Comparison of ENCODE assay signal across 21 mouse cellular contexts in genomic region chr19:45725677-45726277, GRCm38 (mm10). TPM values are rescaled to one million over a fixed set of nuclear protein-coding genes. Genes with fewer than 3 reads are reported as not detected.
DNase-seq lines count a peak whose midpoint lies in the region; ATAC-seq lines count a peak whose summit lies in the region.
"Had no signal": no experiment of that assay in that cellular context is flagged by ENCODE, and none has a peak within 500 bp of the region (broad histone marks: within the 10 kb centered on the region; RNA-seq: fewer than 3 reads in every experiment).

No protein-coding gene starts in this region.

- H3K9me3 ChIP-seq in kidney, embryonic 16.5 days (ENCODE audit: low read length) = no peaks in the 10 kb centered on the region
- no peaks in the 10 kb centered on the region for H3K9me3 ChIP-seq in embryonic facial prominence, embryonic 11.5 days (replicated peaks; ENCODE audit: control insufficient read depth, low read length)
- no peaks in the 10 kb centered on the region for H3K9me3 ChIP-seq in limb, embryonic 12.5 days
- H3K9me3 ChIP-seq: liver, embryonic 12.5 days; megakaryocyte, embryonic 14.5 days had no signal

- no peak overlapping the region for H3K4me2 ChIP-seq in kidney, embryonic 16.5 days (replicated peaks; ENCODE audit: low read depth, low read length)
- H3K4me2 ChIP-seq in embryonic facial prominence, embryonic 11.5 days (ENCODE audit: low read depth, low read length) = no peak overlapping the region
- peak overlapping the region; percentile 30 for H3K4me2 ChIP-seq in limb, embryonic 12.5 days
- H3K4me2 ChIP-seq: liver, embryonic 12.5 days had no signal

- WGBS in kidney, embryonic 16.5 days = 9% methylated on average over 14 of the region's 14 CpGs
- 18% methylated on average over 14 of the region's 14 CpGs for WGBS in embryonic facial prominence, embryonic 11.5 days
- 2% methylated on average over 14 of the region's 14 CpGs for WGBS in limb, embryonic 12.5 days

- peaks cover 9% of the 10 kb centered on the region; the same call in 1 of the 2 replicates for H3K27me3 ChIP-seq in kidney, embryonic 16.5 days (ENCODE audit: insufficient read depth, low read length)
- H3K27me3 ChIP-seq in embryonic facial prominence, embryonic 11.5 days (ENCODE audit: control insufficient read depth, insufficient read depth, low read length) = peaks cover 2% of the 10 kb centered on the region; the same call in 1 of the 2 replicates
- peaks cover 38% of the 10 kb centered on the region for H3K27me3 ChIP-seq in limb, embryonic 12.5 days

- H3K27ac ChIP-seq in kidney, embryonic 16.5 days (ENCODE audit: low read length) = no peak overlapping the region
- peak overlapping the region; percentile 62; the same call in 1 of the 2 replicates for H3K27ac ChIP-seq in embryonic facial prominence, embryonic 11.5 days (replicated peaks; ENCODE audit: low read depth, low read length)
- H3K27ac ChIP-seq in limb, embryonic 12.5 days = peak overlapping the region; percentile 85
- H3K27ac ChIP-seq: liver, embryonic 12.5 days had no signal

- DNase-seq in embryo, embryonic 10 days (ENCODE audit: low spot score) = peak; percentile 38
- DNase-seq in embryo, embryonic 10.5 days (ENCODE audit: low spot score) = no peak
- DNase-seq in kidney, postnatal 10 days = no peak
- peak; percentile 79 for DNase-seq in embryonic facial prominence, embryonic 11.5 days (ENCODE audit: low spot score)
- DNase-seq in right cerebral cortex, postnatal 14 days = no peak
- DNase-seq in spleen, postnatal 36 days (ENCODE audit: low spot score in 2 of 2) = no peak
- DNase-seq: adrenal gland, adult 8-10 months; cerebellum, adult 9-10 months; forebrain, postnatal 0 days; heart, adult 11 months; heart, postnatal 36 days; kidney, adult 8-10 months; lung, adult 2 months; right cerebral cortex, postnatal 4 days had no signal

- no peak overlapping the region for H3K4me3 ChIP-seq in kidney, embryonic 16.5 days (ENCODE audit: low read length)
- H3K4me3 ChIP-seq in embryonic facial prominence, embryonic 11.5 days (ENCODE audit: low read depth, low read length) = no peak overlapping the region
- H3K4me3 ChIP-seq in limb, embryonic 12.5 days (replicated peaks) = no peak overlapping the region
- H3K4me3 ChIP-seq: liver, embryonic 12.5 days; megakaryocyte, embryonic 14.5 days had no signal

- H3K4me1 ChIP-seq in kidney, embryonic 16.5 days (ENCODE audit: insufficient read depth, low read length) = peaks cover 12% of the 10 kb centered on the region; the same call in 1 of the 2 replicates
- H3K4me1 ChIP-seq in embryonic facial prominence, embryonic 11.5 days (ENCODE audit: control insufficient read depth, insufficient read depth, low read length) = no peaks in the 10 kb centered on the region; the same call in 1 of the 2 replicates
- peaks cover 18% of the 10 kb centered on the region for H3K4me1 ChIP-seq in limb, embryonic 12.5 days (replicated peaks)
- H3K4me1 ChIP-seq: liver, embryonic 12.5 days; megakaryocyte, embryonic 14.5 days had no signal

- ATAC-seq in kidney, embryonic 16.5 days (ENCODE audit: low FRiP score, low TSS enrichment) = peak; percentile 84
- 0 out of 2 replicates have a peak, but pooled peaks have one; percentile 72 for ATAC-seq in embryonic facial prominence, embryonic 11.5 days (replicated peaks; ENCODE audit: insufficient number of reproducible peaks, low FRiP score, low TSS enrichment, low read depth)
- peak; percentile 45; the same call in 1 of the 2 replicates for ATAC-seq in limb, embryonic 12.5 days (ENCODE audit: insufficient number of reproducible peaks, insufficient read depth, low FRiP score, low TSS enrichment, low read depth)
- ATAC-seq: CD4-positive, CD25-positive, alpha-beta regulatory T cell, adult 4 months; forebrain, postnatal 0 days; liver, embryonic 12.5 days; midbrain, embryonic 16.5 days; Patski had no signal

- no peak overlapping the region for H3K9ac ChIP-seq in kidney, embryonic 16.5 days (replicated peaks; ENCODE audit: low read length)
- no peak overlapping the region for H3K9ac ChIP-seq in embryonic facial prominence, embryonic 11.5 days (replicated peaks; ENCODE audit: low read length)
- peak overlapping the region; percentile 37 for H3K9ac ChIP-seq in limb, embryonic 12.5 days (replicated peaks)
- H3K9ac ChIP-seq: forebrain, postnatal 0 days; liver, embryonic 12.5 days had no signal

- no peaks in the 10 kb centered on the region for H3K36me3 ChIP-seq in kidney, embryonic 16.5 days (ENCODE audit: insufficient read depth, low read length)
- H3K36me3 ChIP-seq in embryonic facial prominence, embryonic 11.5 days (replicated peaks; ENCODE audit: control insufficient read depth, insufficient read depth, low read depth, low read length) = no peaks in the 10 kb centered on the region
- H3K36me3 ChIP-seq in limb, embryonic 12.5 days = no peaks in the 10 kb centered on the region
- H3K36me3 ChIP-seq: liver, embryonic 12.5 days had no signal

RNA-seq across cellular contexts. Expression of gene Fgf8, which starts 16.9 kb away (rescaled TPM):
- polyA plus RNA-seq in kidney, embryonic 16.5 days (2015; fragmentation: Nextera tagmentation; extraction: Ambion mirVana) = 13.0 and 15.5 TPM in 2 replicates
- polyA plus RNA-seq in embryonic facial prominence, embryonic 11.5 days (2014; fragmentation: Nextera tagmentation; extraction: Ambion mirVana) = 17.7 and 20.5 TPM in 2 replicates
- polyA plus RNA-seq in limb, embryonic 12.5 days (2016; fragmentation: Nextera tagmentation; extraction: Ambion mirVana) = 16.1 and 18.3 TPM in 2 replicates
- polyA plus RNA-seq: CD4-positive, CD25-positive, alpha-beta regulatory T cell, adult 4 months; liver, embryonic 12.5 days; lung, adult 2 months had no signal

RNA-seq across cellular contexts. Expression of gene Npm3, which starts 23.6 kb away (rescaled TPM):
- polyA plus RNA-seq in kidney, embryonic 16.5 days (2015; fragmentation: Nextera tagmentation; extraction: Ambion mirVana) = 16.3 and 18.1 TPM in 2 replicates
- polyA plus RNA-seq in embryonic facial prominence, embryonic 11.5 days (2014; fragmentation: Nextera tagmentation; extraction: Ambion mirVana) = 15.2 and 17.2 TPM in 2 replicates
- 12.2 and 12.8 TPM in 2 replicates for polyA plus RNA-seq in limb, embryonic 12.5 days (2016; fragmentation: Nextera tagmentation; extraction: Ambion mirVana)

RNA-seq across cellular contexts. Expression of gene Mgea5, which starts 57.9 kb away (rescaled TPM):
- polyA plus RNA-seq in kidney, embryonic 16.5 days (2015; fragmentation: Nextera tagmentation; extraction: Ambion mirVana) = 42.9 and 52.3 TPM in 2 replicates
- 58.7 and 58.8 TPM in 2 replicates for polyA plus RNA-seq in embryonic facial prominence, embryonic 11.5 days (2014; fragmentation: Nextera tagmentation; extraction: Ambion mirVana)
- polyA plus RNA-seq in limb, embryonic 12.5 days (2016; fragmentation: Nextera tagmentation; extraction: Ambion mirVana) = 84.2 and 87.9 TPM in 2 replicates

Comparison
In these comparisons a context has a peak if more than half of its experiments do, and no peak if none do; other contexts are left out.
1. DNase-seq: peak in embryo, embryonic 10 days (single experiment) and embryonic facial prominence, embryonic 11.5 days (single experiment); none in embryo, embryonic 10.5 days (single experiment), kidney, postnatal 10 days (single experiment), right cerebral cortex, postnatal 14 days (single experiment) and spleen, postnatal 36 days (0 of 2).
2. Peak in every context shown above with its lines, with median percentiles within 50 percentile points of each other: ATAC-seq.